Mouse (Mus musculus) neural tube, embryonic 15.5 days (tissue): ENCODE measurements around the gene Klhl40. TPM values are rescaled to one million over a fixed set of nuclear protein-coding genes. Genes with fewer than 3 reads are reported as not detected.

Source experiments
- ATAC-seq: fragments of 200-750 bp; cut with Nextera tagmentation; 2 replicates; pipeline ENCODE4 v1.8.0; 2017; ENCODE audit warnings: mild to moderate bottlenecking, moderate TSS enrichment, moderate library complexity; ENCODE audit not compliant: low FRiP score
- H3K27ac ChIP-seq: fragments of 300-500 bp; sonication (generic); replicated peaks from 2 replicates; pipeline ENCODE4 v1.5.1; 2015; ENCODE audit warnings: mild to moderate bottlenecking, inconsistent platforms
- H3K27me3 ChIP-seq: fragments of 300-500 bp; sonication (generic); replicated peaks from 2 replicates; pipeline ENCODE4 v1.6.1; 2015; ENCODE audit warnings: inconsistent platforms
- H3K36me3 ChIP-seq: fragments of 300-500 bp; sonication (generic); 2 replicates; pipeline ENCODE4 v1.6.1; 2015; ENCODE audit warnings: inconsistent platforms
- H3K4me1 ChIP-seq: fragments of 300-500 bp; sonication (generic); 2 replicates; pipeline ENCODE4 v1.6.1; 2015; ENCODE audit warnings: inconsistent platforms
- H3K4me2 ChIP-seq: fragments of 300-500 bp; sonication (generic); 2 replicates; pipeline ENCODE4 v1.6.1; 2015; ENCODE audit warnings: inconsistent platforms, mild to moderate bottlenecking, moderate library complexity
- H3K4me3 ChIP-seq: fragments of 300-500 bp; sonication (generic); replicated peaks from 2 replicates; pipeline ENCODE4 v1.5.1; 2015; ENCODE audit warnings: mild to moderate bottlenecking, inconsistent platforms
- H3K9ac ChIP-seq: fragments of 300-500 bp; sonication (generic); replicated peaks from 2 replicates; pipeline ENCODE4 v1.6.1; 2015; ENCODE audit warnings: mild to moderate bottlenecking, inconsistent platforms
- H3K9me3 ChIP-seq: fragments of 300-500 bp; sonication (generic); replicated peaks from 2 replicates; pipeline ENCODE4 v1.6.1; 2016; ENCODE audit warnings: inconsistent platforms
- WGBS: fragments of 180-500 bp; shearing (Covaris S2); methylation state at CpG from one replicate; pipeline ENCODE4 v1.1.7; 2015; ENCODE audit warnings: mixed read lengths; 5-methylcytosine and 5-hydroxymethylcytosine counted together
- polyA plus RNA-seq: library from polyadenylated mRNA; unstranded; fragments of >200 nt; fragmentation: Nextera tagmentation; extraction: Ambion mirVana; gene quantifications from 2 replicates; pipeline ENCODE4 v1.2.1, GENCODE M21; 2015

Klhl40 gene
- polyA plus RNA-seq, 1 experiment from 2014 or later, result 3.6 TPM

DNA sequence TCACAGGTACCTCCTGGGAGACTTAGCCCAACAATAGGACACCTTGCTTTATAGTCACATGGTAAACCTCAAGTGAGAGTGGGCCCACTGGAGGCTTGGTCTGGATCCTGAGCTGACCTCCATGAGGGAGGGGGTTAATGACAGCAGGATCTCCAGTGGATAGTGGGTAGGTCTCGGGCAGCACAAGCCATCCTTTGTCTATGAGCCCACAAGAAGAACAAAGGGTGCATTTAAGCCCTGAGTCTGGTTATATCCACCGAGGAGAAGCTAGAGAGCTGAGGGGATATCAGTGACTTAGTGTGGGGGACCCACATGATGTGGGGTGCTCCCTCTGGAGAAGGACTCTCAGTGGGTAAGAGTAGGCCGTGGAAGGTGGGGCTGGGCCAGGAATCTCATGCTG lies 31.1 kb downstream of the Klhl40 start:
- Histone ChIP-seq H3K27me3 (no peaks in the 10 kb centered on the region), H3K9me3 (no peaks in the 10 kb centered on the region), H3K9ac (no peak overlapping the region), H3K4me2 (no peak overlapping the region), H3K27ac (no peak overlapping the region), H3K4me3 (no peak overlapping the region), H3K36me3 (no peaks in the 10 kb centered on the region), H3K4me1 (peaks cover 37% of the 10 kb centered on the region)
- 46% methylated on average over 3 of the region's 3 CpGs for WGBS
- ATAC-seq, result no peak

DNA sequence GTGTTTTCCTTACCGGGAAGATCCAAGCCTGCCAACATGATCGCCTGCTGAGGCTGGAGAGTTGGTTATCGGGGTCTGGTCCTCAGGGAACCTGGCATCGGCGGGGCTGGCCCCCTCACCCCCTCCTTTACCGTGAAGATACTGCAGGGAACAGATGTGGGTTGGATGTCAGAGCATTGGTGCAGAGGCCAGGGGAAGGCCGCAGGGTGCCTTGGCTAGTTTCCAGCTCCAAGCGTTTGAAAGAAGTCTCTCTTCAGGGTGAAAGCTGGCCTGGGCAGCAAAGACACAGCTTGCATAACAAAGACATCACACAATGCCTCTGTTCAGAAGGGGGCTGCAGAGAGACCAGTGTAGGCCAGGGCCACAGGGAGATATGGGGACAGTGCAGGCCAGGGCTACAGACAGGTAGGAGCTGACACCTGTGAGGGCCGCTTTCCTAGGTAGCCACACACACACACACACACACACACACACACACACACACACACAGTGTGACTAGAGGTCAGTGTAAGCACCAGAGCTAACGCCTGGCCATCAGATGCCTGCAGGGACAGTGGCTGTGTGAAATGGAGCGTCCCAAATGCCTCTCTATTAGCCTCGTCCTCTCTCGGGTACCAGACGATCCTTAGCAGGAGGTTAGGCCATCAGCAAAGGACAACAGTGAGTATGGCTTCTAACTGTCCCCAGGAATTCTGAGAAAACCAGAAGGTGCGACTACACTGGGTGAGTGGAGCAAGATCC lies 32.8 kb downstream of the Klhl40 start:
- Histone ChIP-seq H3K27me3 (no peaks in the 10 kb centered on the region), H3K4me3 (no peak overlapping the region), H3K36me3 (no peaks in the 10 kb centered on the region), H3K9me3 (no peaks in the 10 kb centered on the region), H3K4me2 (peak overlapping the region; percentile 23; the same call in 1 of the 2 replicates), H3K4me1 (peaks cover 37% of the 10 kb centered on the region), H3K27ac (peak overlapping the region; percentile 67), H3K9ac (0 out of 2 replicates have a peak overlapping the region, but pooled peaks have one; percentile 11)
- peak; percentile 62; the same call in 1 of the 2 replicates for ATAC-seq
- 17% methylated on average over 15 of the region's 15 CpGs for WGBS

DNA sequence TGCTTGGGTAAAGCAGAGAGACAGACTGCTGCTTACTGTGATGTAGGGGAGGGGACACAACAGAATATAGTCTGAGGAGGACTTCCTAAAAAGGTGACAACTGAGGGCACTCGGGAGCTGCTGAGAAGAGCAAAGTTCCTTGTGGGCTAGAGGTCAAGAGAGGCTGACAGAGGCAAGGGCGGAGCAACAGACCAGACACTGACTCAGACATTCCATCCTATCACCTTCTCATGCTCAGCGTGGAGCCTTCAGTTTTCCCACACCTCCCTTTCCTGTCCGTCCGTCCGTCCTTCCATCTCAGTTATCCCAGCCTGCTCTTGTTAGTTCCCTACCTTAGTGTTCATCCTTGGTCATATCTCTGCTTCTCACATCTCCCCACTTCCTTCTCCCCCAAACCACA lies 37.8 kb downstream of the Klhl40 start:
- Histone ChIP-seq H3K27ac (no peak overlapping the region), H3K4me2 (no peak overlapping the region), H3K36me3 (no peaks in the 10 kb centered on the region), H3K4me3 (no peak overlapping the region), H3K9me3 (no peaks in the 10 kb centered on the region), H3K9ac (no peak overlapping the region), H3K4me1 (peaks cover 22% of the 10 kb centered on the region), H3K27me3 (no peaks in the 10 kb centered on the region)
- WGBS, result 81% methylated on average over 6 of the region's 6 CpGs
- no peak for ATAC-seq

DNA sequence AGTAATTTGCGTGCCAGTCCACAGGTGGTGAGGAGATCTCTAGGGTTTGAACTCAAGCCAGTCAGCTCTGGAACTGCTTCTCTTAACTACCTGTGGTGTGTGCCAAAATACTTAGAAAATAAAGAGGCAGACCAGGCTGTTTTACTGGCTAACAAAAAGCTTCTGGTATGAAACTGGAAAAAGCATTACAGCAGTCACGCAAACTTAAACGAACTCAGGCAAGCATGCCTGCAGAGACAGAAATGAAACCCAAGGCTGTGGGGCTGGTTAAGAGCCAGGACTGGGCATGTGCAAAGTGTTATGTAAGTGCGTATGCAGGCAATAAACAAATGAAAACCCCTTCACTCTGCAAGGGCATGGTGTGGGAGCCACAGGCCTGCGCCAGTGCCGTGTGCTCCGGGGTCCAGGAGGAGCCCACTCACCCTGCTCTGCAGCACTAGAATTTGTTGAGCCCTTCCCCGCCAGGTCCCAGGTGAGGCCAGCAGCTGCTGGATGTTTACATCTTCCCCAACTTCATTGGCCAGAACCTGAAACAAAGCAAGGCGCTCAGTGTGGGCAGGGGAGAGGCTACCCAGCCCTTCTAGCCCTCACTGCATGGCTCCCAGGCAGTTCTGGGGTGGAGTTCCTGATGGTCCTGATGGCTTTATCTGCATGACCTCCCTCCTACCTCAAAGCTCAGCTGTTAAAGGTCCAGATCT lies 41.8 kb downstream of the Klhl40 start:
- no peaks in the 10 kb centered on the region for H3K36me3 ChIP-seq
- H3K4me3 ChIP-seq, result no peak overlapping the region
- peaks cover 31% of the 10 kb centered on the region for H3K4me1 ChIP-seq
- no peak overlapping the region for H3K4me2 ChIP-seq
- ATAC-seq, result no peak
- 82% methylated on average over 9 of the region's 9 CpGs for WGBS
- peak overlapping the region; percentile 28; the same call in 1 of the 2 replicates for H3K27ac ChIP-seq
- no peaks in the 10 kb centered on the region for H3K9me3 ChIP-seq
- H3K9ac ChIP-seq, result no peak overlapping the region
- no peaks in the 10 kb centered on the region for H3K27me3 ChIP-seq

DNA sequence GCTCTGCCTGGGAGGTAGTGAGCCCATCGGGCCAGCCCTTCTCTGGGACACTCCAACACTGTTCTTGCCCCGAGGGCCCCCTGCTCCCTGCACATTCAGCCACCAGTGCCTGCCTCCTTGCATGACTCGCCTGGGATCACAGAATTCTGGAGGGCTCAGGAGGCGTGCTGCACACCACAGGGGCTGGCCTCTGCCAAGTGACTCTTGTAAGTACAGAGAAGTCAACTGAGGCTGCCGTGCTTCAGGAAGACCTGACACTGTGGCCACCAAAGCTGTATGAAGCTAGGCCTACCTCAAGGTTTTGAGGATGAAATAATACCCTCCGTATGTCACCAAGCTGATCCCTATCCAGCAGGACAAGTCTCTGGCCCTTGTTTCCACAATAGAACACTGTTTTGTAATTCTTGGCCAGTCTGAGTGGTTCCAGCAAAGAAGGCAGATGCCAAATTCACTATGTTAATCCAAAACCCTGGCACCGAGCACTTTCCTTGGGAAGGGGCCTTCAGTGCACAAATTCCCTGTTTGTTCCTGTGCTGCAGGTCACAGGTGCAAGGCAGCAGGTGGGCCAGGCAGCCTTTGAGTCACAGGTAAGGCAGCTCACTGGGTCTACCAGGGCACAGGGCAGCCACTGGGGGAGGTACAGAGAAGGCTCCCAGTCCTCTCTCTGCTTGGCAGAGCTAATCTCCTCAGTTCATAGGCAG lies 42.5 kb downstream of the Klhl40 start:
- Histone ChIP-seq H3K36me3 (no peaks in the 10 kb centered on the region), H3K4me1 (peaks cover 31% of the 10 kb centered on the region), H3K27me3 (no peaks in the 10 kb centered on the region), H3K4me3 (no peak overlapping the region), H3K4me2 (no peak overlapping the region), H3K9me3 (no peaks in the 10 kb centered on the region), H3K27ac (peak overlapping the region; percentile 28; the same call in 1 of the 2 replicates), H3K9ac (no peak overlapping the region)
- 51% methylated on average over 7 of the region's 7 CpGs for WGBS
- no peak for ATAC-seq

DNA sequence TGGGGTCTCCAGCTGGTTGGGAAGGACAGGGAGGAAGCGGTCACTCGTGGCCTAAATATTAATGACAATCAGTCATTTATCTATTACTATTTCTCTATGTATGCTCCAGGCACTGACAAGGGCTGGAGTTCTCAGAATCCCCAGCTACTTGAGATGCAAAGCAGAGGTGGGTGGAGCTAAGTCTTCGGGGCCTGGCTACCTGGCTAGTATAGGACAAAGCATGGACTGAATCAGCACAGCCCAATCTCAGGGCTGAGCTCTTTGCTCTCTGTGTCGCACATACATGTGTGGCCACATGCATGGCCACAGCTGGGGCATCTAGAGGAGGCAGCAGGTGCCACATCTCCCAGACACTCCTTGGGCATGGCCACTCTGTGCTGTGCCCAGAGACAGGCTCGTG lies 43.4 kb downstream of the Klhl40 start:
- Histone ChIP-seq H3K4me1 (peaks cover 31% of the 10 kb centered on the region), H3K9ac (no peak overlapping the region), H3K9me3 (no peaks in the 10 kb centered on the region), H3K36me3 (no peaks in the 10 kb centered on the region), H3K4me3 (no peak overlapping the region), H3K27me3 (no peaks in the 10 kb centered on the region), H3K4me2 (no peak overlapping the region), H3K27ac (no peak overlapping the region)
- 73% methylated on average over 5 of the region's 5 CpGs for WGBS
- ATAC-seq, result no peak

DNA sequence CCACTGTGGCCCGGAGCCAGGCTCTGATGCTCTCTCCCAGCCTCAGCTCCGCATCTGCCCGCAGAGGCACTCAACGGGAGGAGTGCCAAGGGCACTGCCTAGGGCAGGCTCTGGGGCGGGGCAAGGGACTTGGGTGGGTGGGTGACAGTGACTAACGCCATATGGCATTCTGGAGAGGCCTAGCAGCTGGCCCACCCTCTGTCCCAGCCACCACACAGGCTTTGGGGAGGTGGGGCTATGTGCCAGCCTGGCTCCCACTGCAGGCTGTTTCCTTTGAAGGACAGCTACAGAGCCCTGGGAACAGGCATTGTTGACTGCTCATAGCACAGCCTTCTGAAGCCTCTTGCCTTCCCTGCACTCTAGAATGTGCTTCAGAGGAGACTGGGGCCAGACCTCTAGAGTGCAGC lies 45.2 kb downstream of the Klhl40 start:
- H3K4me1 ChIP-seq, result peaks cover 31% of the 10 kb centered on the region
- H3K27me3 ChIP-seq, result no peaks in the 10 kb centered on the region
- H3K36me3 ChIP-seq, result no peaks in the 10 kb centered on the region
- peak; percentile 45 for ATAC-seq
- H3K4me2 ChIP-seq, result no peak overlapping the region
- H3K9me3 ChIP-seq, result no peaks in the 10 kb centered on the region
- 25% methylated on average over 6 of the region's 6 CpGs for WGBS
- no peak overlapping the region for H3K4me3 ChIP-seq
- no peak overlapping the region for H3K9ac ChIP-seq
- peak overlapping the region; percentile 75 for H3K27ac ChIP-seq

DNA sequence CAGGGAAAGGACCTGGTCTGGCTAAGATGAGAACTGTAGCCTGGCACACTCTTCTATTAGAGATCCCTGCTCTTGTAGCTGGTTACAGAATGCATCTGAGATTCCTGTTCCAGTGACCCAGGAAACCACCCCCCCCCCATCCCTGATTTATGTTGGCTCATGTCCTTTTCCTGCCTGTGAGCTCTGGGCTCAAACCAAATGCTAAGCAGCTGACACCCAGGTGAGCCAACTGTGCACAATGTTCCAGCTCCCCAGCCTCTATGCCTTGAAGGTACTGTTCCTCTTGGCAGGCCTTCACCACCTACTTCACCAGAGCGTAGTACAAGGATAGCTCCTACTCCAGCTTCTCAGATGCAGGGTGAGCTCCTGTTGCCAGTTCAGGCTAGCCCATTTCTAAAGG lies 45.6 kb downstream of the Klhl40 start:
- ATAC-seq, result no peak
- H3K4me3 ChIP-seq, result no peak overlapping the region
- H3K36me3 ChIP-seq, result no peaks in the 10 kb centered on the region
- no peak overlapping the region for H3K4me2 ChIP-seq
- 89% methylated on average over 1 of the region's 1 CpGs for WGBS
- no peak overlapping the region for H3K9ac ChIP-seq
- peaks cover 31% of the 10 kb centered on the region for H3K4me1 ChIP-seq
- H3K9me3 ChIP-seq, result no peaks in the 10 kb centered on the region
- H3K27me3 ChIP-seq, result no peaks in the 10 kb centered on the region
- peak overlapping the region; percentile 75 for H3K27ac ChIP-seq

DNA sequence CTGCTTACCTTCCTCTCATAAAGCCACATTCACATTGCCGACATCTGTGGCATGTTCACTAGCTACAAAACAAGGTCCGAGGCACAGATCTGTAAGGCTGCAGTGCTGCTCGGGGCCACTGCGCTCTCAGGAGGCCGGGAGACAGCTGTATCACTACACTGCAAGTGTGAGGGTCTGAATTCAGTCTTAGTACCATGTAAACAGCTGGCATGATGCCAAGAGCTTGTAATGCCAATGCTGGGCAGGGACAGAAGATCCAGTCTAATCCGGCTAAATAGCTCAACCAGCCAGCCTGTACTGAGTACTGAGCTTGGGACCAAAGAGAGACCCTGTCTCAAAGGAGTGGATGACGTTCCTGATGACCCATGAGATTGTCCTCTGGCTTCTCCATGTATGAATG lies 46.6 kb downstream of the Klhl40 start:
- Histone ChIP-seq H3K27ac (no peak overlapping the region), H3K36me3 (no peaks in the 10 kb centered on the region), H3K4me3 (no peak overlapping the region), H3K9me3 (no peaks in the 10 kb centered on the region), H3K27me3 (no peaks in the 10 kb centered on the region), H3K4me2 (no peak overlapping the region), H3K4me1 (peaks cover 31% of the 10 kb centered on the region), H3K9ac (no peak overlapping the region)
- peak; percentile 16; the same call in 1 of the 2 replicates for ATAC-seq
- 59% methylated on average over 7 of the region's 7 CpGs for WGBS

DNA sequence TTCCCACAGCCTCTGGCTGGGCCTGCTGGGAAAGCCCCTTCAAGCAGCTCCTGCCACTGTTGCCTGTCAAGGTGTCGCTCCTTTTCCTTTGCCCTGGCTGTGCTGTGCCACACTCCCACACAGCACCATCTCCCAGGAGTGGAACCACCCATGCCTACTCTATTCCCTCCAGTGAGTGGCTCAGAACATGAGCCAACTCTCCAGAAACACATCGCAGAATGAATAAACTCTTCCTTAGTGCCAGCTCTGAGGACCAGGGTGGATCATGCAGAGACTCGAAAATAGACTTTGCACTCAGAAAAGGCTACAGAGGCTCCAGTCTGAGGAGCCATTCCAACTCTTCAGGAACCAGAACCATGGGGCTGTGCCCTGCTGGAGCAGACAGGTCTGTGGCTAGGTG lies 48.9 kb downstream of the Klhl40 start:
- 96% methylated on average over 3 of the region's 3 CpGs for WGBS
- H3K4me2 ChIP-seq, result no peak overlapping the region
- no peak overlapping the region for H3K27ac ChIP-seq
- H3K4me3 ChIP-seq, result no peak overlapping the region
- no peak overlapping the region for H3K9ac ChIP-seq
- no peaks in the 10 kb centered on the region for H3K27me3 ChIP-seq
- no peaks in the 10 kb centered on the region for H3K9me3 ChIP-seq
- no peak for ATAC-seq
- H3K36me3 ChIP-seq, result no peaks in the 10 kb centered on the region
- H3K4me1 ChIP-seq, result peaks cover 18% of the 10 kb centered on the region

DNA sequence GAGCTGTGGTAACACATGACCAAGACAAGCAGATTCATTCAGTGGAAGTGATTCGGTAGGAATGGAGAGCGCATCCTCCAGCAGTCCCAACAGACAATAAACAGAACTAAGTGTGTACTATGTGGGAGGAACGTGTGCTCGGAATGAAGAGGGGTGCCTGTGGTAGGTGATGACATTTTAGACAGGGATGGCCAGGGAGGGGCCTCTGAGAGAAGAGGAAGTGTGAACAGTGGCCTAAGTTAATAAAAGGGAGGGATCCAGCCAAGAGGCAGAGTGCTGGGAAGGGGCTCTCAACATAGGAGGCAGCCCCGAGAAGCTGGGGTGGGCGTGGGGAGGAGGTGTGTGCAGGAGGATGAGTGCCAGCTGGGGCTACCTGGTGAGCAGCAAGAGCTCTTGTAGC lies 50.9 kb downstream of the Klhl40 start:
- Histone ChIP-seq H3K27me3 (no peaks in the 10 kb centered on the region), H3K9me3 (no peaks in the 10 kb centered on the region), H3K4me3 (no peak overlapping the region), H3K27ac (no peak overlapping the region), H3K9ac (no peak overlapping the region), H3K36me3 (no peaks in the 10 kb centered on the region), H3K4me2 (no peak overlapping the region), H3K4me1 (peaks cover 6% of the 10 kb centered on the region; the same call in 1 of the 2 replicates)
- 75% methylated on average over 6 of the region's 6 CpGs for WGBS
- no peak for ATAC-seq
